Mouse (Mus musculus) bone marrow, adult 2 months (tissue): ENCODE measurements at regions not wholly inside any gene's neighbourhood (a gene's known extent, or its start where the extent isn't known, plus 50 kb on each side); places are given as distances from the start of the nearest gene placed in this dataset.

Experiments
- H3K27ac ChIP-seq: fragments of 200-500 bp; 2 replicates; pipeline ENCODE4 v1.5.1; 2012; ENCODE audit warnings: low read depth, mild to moderate bottlenecking, control low read depth, inconsistent platforms, low read length; ENCODE audit not compliant: control insufficient read depth, poor library complexity, insufficient read depth
- H3K4me1 ChIP-seq: fragments of 200-500 bp; 2 replicates; pipeline ENCODE4 v1.6.1; 2011; ENCODE audit warnings: low read length; ENCODE audit not compliant: control insufficient read depth, insufficient read depth
- H3K4me3 ChIP-seq: fragments of 200-500 bp; replicated peaks from 2 replicates; pipeline ENCODE3; 2011; ENCODE audit warnings: mild to moderate bottlenecking, low read depth, low read length, control low read depth; ENCODE audit not compliant: control insufficient read depth
- CTCF ChIP-seq: fragments of 200-500 bp; IDR thresholded peaks from 2 replicates; pipeline ENCODE4 v1.5.1; 2011; ENCODE audit warnings: low read length, control low read depth; ENCODE audit not compliant: control insufficient read depth, insufficient read depth
- POLR2A ChIP-seq: fragments of 200-500 bp; IDR thresholded peaks from 2 replicates; pipeline ENCODE4 v1.6.1; 2011; ENCODE audit warnings: low read depth, mild to moderate bottlenecking, control low read depth, low read length, borderline replicate concordance; ENCODE audit not compliant: control insufficient read depth
- WGBS: fragments of 180-500 bp; shearing (Covaris S2); methylation state at CpG from one replicate; pipeline ENCODE4 v1.1.7; 2018; 5-methylcytosine and 5-hydroxymethylcytosine counted together

DNA sequence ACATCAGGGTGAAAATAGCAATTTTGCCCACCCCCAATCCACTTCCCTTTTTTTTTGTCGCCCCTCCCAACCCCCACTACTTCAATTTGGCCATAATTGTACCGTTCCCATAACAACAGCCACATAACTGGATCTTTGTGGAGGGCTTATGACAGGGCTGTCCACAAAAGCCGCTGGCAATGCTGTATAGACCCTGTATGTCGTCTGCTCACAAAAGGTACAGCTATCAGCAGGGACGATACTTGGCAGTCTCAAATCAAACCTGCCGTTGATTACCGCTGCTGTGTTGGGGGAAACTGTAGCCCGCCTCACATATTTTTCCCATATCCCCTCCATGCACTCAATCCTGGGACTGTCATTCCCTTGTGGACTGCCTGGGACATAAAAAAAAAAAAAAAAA lies 80.9 kb upstream of the Sdk1 start:
- H3K4me1 ChIP-seq: no peaks in the 10 kb centered on the region
- H3K4me3 ChIP-seq: no peak overlapping the region
- WGBS: 41% methylated on average over 8 of the region's 8 CpGs
- no peak overlapping the region for H3K27ac ChIP-seq
- TF ChIP-seq POLR2A: no peak
- no peak for TF ChIP-seq CTCF

DNA sequence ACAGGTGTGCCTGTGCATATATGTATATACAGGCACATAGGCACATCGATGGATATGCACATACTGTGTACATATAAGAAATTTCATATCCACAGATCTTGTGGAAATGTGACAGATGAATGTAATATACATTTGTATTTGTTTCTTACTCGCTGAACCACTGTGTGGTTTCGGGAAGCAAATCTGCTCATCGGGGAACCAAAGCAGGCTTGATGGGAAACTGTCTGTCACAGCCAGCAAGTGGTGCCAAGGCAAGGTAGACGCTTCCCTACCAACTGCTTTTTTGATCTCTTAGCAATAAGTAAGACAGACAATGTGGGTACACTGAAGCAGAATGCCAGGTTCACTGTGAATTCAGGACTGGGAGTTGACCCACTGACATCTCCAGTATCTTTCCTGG lies 80.3 kb upstream of the Sdk1 start:
- WGBS: 85% methylated on average over 5 of the region's 5 CpGs

DNA sequence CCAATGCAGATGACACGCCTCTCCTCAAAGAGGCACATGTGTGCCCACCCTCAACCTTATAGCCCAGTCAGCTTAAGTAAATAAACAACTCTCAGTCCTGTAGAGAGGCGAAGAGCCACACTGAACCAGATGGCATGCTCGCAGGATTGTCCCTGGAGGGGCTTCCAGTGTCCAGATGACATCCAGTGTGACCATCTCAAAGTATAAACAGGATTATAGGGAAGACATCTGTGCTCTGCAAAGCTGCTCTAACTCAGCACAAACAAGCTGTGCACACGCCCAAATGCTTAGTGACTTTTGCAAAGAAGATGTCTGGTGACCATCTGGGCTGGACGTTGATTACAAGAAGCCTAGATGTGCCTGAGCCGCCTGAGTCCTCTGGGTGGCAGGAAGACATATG lies 58.8 kb upstream of the Sdk1 start:
- Histone ChIP-seq H3K4me3 (no peak overlapping the region), H3K4me1 (no peaks in the 10 kb centered on the region), H3K27ac (no peak overlapping the region)
- 72% methylated on average over 6 of the region's 6 CpGs for WGBS
- TF ChIP-seq CTCF (no peak), POLR2A (no peak)

More for the DNA sequence above, 80.3 kb upstream of the Sdk1 start:
- TF ChIP-seq POLR2A (no peak), CTCF (no peak)
- no peaks in the 10 kb centered on the region for H3K4me1 ChIP-seq
- H3K4me3 ChIP-seq: no peak overlapping the region
- no peak overlapping the region for H3K27ac ChIP-seq

DNA sequence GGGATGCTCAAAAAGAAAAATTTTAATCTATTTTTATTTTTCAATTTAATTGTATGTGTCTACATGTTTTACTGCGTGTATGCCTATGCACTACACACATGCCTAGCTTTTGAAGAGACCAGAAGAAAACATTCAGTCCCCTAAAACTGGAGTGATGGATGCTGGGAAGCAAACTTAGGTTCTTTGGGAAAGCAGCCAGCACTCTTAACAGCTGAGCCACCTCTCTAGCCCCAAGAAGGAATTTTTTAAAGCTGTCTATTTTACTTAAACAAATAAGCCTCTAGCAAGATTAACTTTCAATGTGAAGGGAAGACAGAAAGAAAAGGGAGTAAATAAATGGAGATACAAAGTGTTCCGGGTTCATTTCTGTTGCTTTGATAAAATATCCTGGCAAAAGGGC lies 52.3 kb upstream of the Sdk1 start:
- H3K4me1 ChIP-seq: no peaks in the 10 kb centered on the region
- H3K4me3 ChIP-seq: no peak overlapping the region
- no peak overlapping the region for H3K27ac ChIP-seq
- WGBS: 72% methylated on average over 2 of the region's 2 CpGs
- TF ChIP-seq CTCF (no peak), POLR2A (no peak)
